Mouse (Mus musculus) heart, adult 11 months (tissue): ENCODE data around the gene Tmem248.

Experiments used
- DNase-seq: peaks from one replicate; pipeline ENCODE4 v3.0.0; 2022

Gene Tmem248

GRCm38 (mm10) chr5:130216781-130217180 lies at the start of gene Tmem248:
TSS of gene Tmem248 (plus strand) at chr5:130217081.
- DNase-seq, result no peak

- DNase-seq, result no peak
Observed at GRCm38 (mm10) chr5:130169109-130169508, 47.8 kb upstream of the Tmem248 start.

DNA sequence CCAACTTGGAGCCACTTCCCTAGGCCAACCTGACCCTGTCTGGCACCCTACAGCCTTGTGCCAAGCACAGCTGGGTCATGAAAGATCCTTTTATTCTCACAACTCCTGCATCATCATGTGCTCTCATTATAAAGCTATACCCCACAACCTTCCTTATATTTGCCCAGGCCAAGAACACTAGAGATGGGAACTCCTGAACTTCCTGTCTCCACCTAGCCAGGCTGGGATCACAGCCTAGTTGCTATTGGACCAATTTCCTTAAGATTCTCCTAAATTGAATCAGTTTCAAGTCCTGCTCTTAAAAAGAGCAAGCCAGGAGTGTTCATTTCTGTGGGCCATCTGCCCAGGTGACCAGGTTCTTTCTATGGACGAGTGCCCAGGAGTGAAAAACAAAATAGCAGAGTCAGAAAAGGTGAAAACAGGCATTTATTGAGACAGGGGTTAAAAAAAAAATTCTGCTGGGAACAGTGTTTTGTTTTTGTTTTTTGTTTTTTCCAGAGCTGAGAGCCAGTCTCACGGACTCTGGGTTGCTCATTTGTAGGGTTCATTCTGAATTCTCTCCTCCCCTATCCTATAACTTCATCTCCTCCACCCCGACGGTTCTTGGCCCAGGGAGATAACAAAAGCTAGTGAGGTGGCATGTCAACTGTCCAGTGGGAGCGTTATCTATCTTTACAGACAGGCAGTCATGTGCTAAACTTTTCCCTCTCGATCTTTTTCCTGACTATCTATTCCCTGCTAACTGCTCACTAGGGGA lies 46.0 kb upstream of the Tmem248 start:
- DNase-seq, result no peak

- peak; percentile 100 for DNase-seq
Observed at GRCm38 (mm10) chr5:130171423-130171954, 45.4 kb upstream of the Tmem248 start, which contains the start of gene Rabgef1. TSS of gene Rabgef1 (plus strand) at chr5:130171798.

DNA sequence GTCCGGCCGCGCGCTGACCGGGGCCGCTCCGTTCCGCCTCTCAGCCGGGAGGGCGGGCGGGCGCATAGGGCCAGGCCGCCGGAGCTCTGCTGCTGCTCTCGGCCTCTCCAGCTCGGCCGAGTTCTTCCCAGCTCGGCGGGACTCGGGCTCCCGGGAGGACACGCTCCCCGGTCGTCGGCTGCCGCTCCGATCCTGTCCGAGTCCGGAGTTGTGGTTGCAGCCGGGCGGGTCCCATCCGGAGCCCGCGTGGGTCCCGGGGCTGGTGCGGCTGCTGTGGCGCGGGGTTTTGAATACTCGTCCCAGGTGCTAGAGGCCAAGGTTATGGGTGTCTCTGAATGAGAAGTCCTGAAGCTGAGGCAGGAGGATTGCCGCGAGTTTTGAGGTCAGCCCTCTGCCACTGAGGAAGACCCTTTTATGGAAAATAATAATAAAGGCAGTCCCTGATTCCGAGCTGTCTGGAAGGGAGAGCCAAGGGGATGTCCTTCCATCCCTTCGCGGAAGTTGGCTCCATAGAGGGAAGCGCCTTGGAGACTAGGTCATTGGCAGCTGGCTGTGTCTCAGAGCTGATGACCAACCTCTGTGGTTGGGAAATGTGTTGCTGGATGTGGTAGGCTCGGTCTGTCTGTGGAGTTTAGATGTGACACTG lies 44.8 kb upstream of the Tmem248 start:
- peak; percentile 97 for DNase-seq

- no peak for DNase-seq
Observed at GRCm38 (mm10) chr5:130173012-130173411, 43.9 kb upstream of the Tmem248 start.

DNA sequence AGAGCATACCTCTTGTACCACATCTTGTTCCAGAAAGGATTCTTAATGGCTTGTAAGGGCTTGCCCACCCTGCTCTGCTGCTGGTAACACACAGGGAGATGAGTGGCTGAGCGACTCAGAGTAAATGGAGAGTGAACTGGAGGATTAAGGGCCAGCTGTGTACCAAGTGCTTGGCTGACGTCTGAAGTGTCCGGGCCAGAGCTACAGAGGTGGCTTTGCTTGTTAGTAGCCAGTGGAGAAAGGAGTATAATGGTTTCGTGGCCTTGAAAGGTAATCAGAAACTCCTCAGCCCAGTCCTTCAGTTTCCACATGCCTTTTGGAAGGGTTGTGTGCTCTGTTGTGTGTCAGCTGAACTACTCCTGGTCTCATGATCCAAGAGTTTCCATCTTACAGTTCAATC lies 39.0 kb upstream of the Tmem248 start:
- DNase-seq, result no peak

DNA sequence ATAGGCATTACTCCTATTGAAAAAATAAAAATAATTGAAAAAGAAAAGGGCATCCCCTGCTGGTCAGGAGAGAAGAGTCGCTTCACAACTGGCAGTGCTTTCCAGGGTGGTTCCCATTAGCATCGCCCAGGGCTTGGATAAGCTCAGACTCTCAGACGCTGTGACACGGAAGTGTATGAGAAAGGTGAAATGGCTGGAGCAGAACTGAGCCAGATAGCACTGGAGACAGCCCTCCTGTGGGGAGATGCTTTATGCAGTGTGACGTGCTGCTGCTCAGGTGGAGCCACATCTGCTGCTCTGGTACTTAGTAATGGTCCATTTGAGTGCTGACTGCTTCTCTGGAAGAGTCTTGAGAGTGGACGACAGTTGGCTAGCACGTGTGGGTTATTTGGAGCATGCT lies 36.5 kb upstream of the Tmem248 start:
- DNase-seq, result no peak

- DNase-seq, result no peak
Observed at GRCm38 (mm10) chr5:130181740-130182540, 34.9 kb upstream of the Tmem248 start.

DNA sequence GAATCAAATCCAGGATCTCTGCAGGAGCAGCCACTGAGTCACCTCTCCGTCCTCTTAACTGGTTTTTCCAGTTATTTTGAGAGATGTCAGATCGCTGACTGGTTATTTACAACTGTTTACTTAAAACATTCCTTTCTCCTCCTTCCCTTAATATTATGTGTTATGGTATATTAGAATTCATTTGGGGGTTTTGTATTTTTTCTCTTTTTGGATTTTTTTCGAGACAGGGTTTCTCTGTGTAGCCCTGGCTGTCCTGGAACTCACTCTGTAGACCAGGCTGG lies 34.4 kb upstream of the Tmem248 start:
- DNase-seq, result no peak

DNA sequence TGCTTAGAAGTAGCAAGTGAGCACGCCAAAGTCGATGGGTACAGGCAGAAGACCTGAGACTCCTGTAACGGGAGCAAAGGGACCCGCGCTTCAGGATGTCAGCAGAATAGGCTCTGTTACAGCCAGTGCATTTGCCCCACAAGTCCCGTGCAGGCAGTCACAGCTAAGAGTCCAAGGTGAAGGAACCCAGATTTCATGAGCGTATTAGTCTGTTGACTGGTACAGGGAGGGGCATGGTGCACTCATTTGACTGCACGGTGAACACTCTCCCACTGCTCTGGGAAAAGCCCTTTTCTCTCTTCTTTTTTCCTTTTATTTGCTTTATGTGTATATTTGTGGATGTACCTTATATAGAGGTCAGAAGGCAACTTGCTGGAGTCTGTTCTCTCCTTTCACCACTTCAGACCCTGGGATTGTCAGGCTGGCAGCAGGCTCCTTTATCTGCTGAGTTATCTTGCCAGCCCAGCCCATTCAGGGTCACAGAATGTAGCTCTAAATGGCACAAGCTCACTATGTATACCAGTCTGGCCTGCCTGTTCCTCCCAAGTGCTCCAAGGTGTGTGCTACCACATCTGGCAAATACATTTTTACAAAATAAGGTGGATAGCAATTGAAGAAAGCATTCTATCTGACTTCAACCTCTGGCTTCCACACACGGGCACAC lies 32.6 kb upstream of the Tmem248 start:
- DNase-seq, result no peak

DNA sequence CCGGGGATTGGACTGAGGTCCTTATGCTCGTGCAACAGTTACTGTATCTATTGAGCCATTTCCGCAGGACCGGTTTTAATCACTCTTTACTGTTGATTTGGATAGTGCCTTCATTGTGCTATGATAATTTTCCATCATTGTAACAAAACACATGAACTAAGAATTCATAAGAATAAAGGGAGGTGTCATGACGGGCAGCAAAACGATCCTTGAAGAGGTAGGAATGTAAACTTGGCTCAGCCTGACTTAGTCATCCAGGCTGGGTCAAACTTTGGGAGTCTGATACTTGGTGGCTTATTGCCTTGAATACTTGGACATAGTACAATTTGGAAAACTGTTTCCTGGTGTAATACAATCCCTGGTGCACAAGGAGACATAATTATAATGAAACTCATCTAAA lies 31.6 kb upstream of the Tmem248 start:
- no peak for DNase-seq

DNA sequence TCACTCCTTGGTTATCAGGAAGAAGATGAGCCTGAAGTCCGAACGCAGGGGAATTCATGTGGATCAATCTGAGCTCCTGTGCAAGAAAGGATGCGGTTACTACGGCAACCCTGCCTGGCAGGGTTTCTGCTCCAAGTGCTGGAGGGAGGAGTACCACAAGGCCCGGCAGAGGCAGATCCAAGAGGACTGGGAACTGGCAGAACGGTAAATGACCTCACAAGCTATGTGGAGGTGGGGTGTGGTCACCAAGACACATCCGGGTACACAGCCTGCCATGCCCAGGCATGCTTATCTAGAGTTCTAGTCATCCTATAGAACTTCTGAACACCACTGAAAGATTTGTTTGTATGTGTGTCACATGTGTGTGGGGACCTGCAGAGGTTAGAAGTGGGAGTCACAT lies 29.5 kb upstream of the Tmem248 start:
- DNase-seq, result no peak

GRCm38 (mm10) chr5:130190909-130191308 lies 26.0 kb upstream of the Tmem248 start:
- no peak for DNase-seq

GRCm38 (mm10) chr5:130191865-130192264 lies 25.0 kb upstream of the Tmem248 start:
- DNase-seq, result no peak

GRCm38 (mm10) chr5:130192356-130192944 lies 24.4 kb upstream of the Tmem248 start:
- DNase-seq, result no peak

DNA sequence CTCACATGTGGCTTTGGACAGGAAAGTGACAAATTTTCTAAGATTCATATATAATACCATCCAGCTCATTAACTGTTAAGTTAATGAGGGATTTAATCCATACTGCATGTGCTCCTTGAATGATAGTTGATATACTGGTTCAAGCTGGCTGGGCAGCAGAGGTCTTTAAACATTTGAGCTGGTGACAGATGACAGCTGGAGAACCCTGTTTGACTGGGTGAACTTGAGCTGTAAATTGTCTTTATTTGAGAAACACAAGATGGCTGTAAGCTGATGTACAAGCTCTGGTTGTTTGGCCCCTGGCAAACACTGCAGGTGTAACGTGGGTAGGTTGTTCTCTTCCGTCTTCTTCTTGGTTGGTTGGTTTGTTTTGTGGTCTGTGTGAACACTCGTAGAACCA lies 23.1 kb upstream of the Tmem248 start:
- DNase-seq, result no peak

GRCm38 (mm10) chr5:130196307-130196706 lies 20.6 kb upstream of the Tmem248 start:
- no peak for DNase-seq

DNA sequence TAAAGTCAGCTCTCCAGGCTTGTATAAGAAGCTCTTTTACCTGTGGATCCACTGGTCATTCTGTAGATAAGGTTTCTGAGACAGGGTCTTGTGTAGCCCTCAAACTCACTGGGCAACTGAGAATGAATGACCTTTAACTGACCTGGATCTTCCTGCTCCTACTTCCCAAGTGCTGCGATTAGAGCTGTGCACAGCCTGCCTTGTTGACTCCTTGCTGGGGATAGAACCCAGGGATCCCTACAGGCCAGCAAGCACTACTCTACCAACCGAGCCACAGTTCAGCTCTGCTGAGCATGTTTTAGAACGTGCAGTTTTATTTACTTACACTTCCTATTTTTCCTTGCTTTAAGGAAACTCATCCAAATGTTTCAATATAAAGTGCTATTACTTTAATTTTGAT lies 19.4 kb upstream of the Tmem248 start:
- DNase-seq, result no peak

- no peak for DNase-seq
Observed at GRCm38 (mm10) chr5:130197981-130198380, 18.9 kb upstream of the Tmem248 start.

DNA sequence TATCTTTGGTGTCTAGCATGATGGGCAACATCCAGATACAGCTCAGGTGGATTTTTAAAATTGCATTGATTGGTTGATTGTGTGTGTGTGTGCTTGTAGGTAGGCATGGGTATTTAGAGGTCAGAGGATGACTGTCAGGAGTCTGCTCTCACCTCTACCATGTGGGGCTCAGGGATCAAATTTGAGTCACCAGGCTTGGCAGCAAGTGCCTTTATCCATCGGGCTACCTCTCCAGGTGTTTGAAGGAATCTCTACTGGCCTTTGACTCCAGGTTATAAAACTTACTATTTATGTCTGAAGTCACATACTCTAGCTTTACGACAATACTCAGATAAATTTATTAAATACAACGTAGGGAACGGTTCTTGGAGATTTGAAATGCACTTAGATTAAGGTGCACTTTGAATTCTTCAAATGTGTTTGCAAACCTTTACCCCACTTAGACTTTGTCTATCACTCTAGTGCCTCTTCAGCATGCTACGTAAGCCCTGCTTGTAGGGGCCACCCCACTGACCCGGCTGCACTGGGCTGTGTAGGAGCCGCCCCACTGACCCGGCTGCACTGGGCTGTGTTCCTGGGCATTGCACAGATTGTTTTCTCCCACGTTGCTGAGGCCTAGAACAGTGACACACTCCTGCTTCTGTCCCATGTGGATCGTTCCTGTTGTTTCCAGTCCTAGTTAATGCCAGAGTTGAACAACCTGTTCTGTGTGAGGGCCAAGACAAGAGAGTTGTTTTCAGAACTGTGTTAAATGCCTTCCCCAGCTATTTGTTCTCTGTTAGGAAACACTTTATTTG lies 16.4 kb upstream of the Tmem248 start:
- no peak for DNase-seq

DNA sequence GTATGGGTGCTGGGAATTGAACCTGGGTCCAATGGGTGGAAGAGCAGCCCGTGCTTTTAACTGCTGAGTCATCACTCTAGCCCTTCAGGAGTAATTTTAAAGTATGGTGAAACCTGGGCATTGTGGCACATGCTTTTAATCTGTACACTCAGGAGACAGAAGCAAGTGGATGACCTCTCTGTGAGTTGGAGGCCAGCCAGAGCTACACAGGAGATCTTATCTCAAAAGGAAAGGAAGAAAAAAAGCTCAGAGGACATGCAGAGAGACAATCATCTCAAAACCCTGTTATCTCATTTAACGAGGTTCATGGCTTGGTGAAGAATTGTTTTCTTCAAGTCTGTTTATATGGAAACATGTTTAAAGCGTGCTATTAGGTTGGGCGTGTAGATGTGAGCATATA lies 12.9 kb upstream of the Tmem248 start:
- DNase-seq, result no peak
